Mouse (Mus musculus): ENCODE data around the gene Vmac. TPM values are rescaled to one million over a fixed set of nuclear protein-coding genes. Genes with fewer than 3 reads are reported as not detected.

Gene Vmac
- polyA plus RNA-seq, 1 experiment = 6.5 TPM

DNA sequence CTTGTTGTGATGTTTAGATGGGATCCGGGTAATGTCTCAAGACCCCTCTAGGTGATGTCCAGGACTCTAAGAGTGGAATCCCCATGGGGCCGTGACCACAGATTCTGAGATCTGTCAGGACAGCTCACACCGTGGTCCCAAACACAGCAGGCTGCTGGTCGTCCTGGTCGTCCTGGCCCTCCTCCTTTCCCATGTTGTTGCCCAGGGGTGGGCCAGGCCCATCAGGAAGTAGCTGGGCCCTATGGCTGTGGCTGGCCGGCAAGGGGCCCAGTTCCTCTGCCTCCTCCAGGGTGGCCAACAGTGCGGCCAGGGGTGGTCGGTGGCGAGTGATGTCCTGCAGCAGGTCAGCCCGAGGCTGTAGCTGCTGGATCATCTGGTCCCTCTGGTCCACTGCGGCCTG lies 2.5 kb downstream of the Vmac start:
- no peak overlapping the region for H3K4me3 ChIP-seq
- H3K79me2 ChIP-seq (ENCODE audit: control insufficient read depth, insufficient read depth) = peaks cover 22% of the 10 kb centered on the region
- TF ChIP-seq E2F4 (IDR thresholded peaks at IDR 0.05; ENCODE audit: insufficient read depth) (no peak), CEBPB (IDR thresholded peaks at IDR 0.05; ENCODE audit: insufficient read depth, poor library complexity, severe bottlenecking) (no peak), REST (IDR thresholded peaks at IDR 0.05; ENCODE audit: insufficient read depth, insufficient read length) (no peak), MYOD1 (IDR thresholded peaks at IDR 0.05; ENCODE audit: control insufficient read depth in 1 of 3, insufficient read length in 2 of 3, low read depth in 2 of 3) (no peak), USF1 (IDR thresholded peaks at IDR 0.05; ENCODE audit: low read depth) (no peak), SRF (IDR thresholded peaks at IDR 0.05; ENCODE audit: control insufficient read depth, insufficient read length, low read depth) (no peak), POLR2A (IDR thresholded peaks at IDR 0.05; ENCODE audit: insufficient read length, low read depth) (no peak), POLR2AphosphoS2 (IDR thresholded peaks at IDR 0.05; ENCODE audit: insufficient read length, low read depth) (no peak), MAX (IDR thresholded peaks at IDR 0.05; ENCODE audit: low read depth) (no peak)
- no peaks in the 10 kb centered on the region for H3K27me3 ChIP-seq (ENCODE audit: control insufficient read depth, insufficient read depth, insufficient read length)
- no peak overlapping the region for H3ac ChIP-seq (ENCODE audit: control insufficient read depth, insufficient read length)
- no peak overlapping the region for H3K4me2 ChIP-seq (ENCODE audit: low read depth)
- no peaks in the 10 kb centered on the region for H3K36me3 ChIP-seq (ENCODE audit: control insufficient read depth, insufficient read depth)

DNA sequence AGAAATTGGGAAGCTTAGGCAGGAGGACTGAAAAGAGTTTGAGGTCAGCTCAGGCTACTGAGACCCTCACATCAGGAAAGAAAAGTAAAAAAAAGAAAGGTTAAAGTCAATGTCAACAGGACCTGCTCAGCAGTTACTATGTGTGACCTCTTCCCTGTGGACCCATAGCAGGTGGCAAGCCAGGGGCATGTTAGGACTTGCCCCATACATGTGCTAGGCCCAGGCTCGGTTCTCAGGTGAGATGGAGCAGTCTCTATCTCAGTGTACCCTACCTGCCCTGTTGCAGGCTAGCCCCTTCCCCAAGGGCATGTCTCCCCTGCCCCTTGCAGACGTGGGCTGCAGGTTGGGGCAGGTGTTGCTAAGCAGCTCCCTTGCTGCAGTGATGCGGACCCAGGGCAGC lies 8.1 kb downstream of the Vmac start:
- Histone ChIP-seq H3K79me2 (ENCODE audit: control insufficient read depth, insufficient read depth) (no peaks in the 10 kb centered on the region), H3K27me3 (ENCODE audit: control insufficient read depth, insufficient read depth, insufficient read length) (no peaks in the 10 kb centered on the region), H3K4me2 (ENCODE audit: low read depth) (no peak overlapping the region), H3K4me3 (no peak overlapping the region), H3ac (ENCODE audit: control insufficient read depth, insufficient read length) (no peak overlapping the region), H3K36me3 (ENCODE audit: control insufficient read depth, insufficient read depth) (peaks cover 29% of the 10 kb centered on the region)
- TF ChIP-seq TCF12 (IDR thresholded peaks at IDR 0.05; ENCODE audit: insufficient read depth, poor library complexity, severe bottlenecking) (no peak), REST (IDR thresholded peaks at IDR 0.05; ENCODE audit: insufficient read depth, insufficient read length) (no peak), POLR2A (IDR thresholded peaks at IDR 0.05; ENCODE audit: insufficient read length, low read depth) (no peak), TCF3 (IDR thresholded peaks at IDR 0.05; ENCODE audit: insufficient read length, low read depth) (no peak), USF1 (IDR thresholded peaks at IDR 0.05; ENCODE audit: low read depth) (no peak), MYOD1 (IDR thresholded peaks at IDR 0.05; ENCODE audit: control insufficient read depth in 1 of 3, insufficient read length in 2 of 3, low read depth in 2 of 3) (no peak), E2F4 (IDR thresholded peaks at IDR 0.05; ENCODE audit: insufficient read depth) (no peak), POLR2AphosphoS2 (IDR thresholded peaks at IDR 0.05; ENCODE audit: insufficient read length, low read depth) (no peak), MAX (IDR thresholded peaks at IDR 0.05; ENCODE audit: low read depth) (no peak), CEBPB (IDR thresholded peaks at IDR 0.05; ENCODE audit: insufficient read depth, poor library complexity, severe bottlenecking) (no peak), MYOG (IDR thresholded peaks at IDR 0.05; ENCODE audit: control insufficient read depth in 1 of 3, insufficient read depth in 1 of 3, insufficient read length in 2 of 3, low read depth in 2 of 3) (no peak), SRF (IDR thresholded peaks at IDR 0.05; ENCODE audit: control insufficient read depth, insufficient read length, low read depth) (no peak)

DNA sequence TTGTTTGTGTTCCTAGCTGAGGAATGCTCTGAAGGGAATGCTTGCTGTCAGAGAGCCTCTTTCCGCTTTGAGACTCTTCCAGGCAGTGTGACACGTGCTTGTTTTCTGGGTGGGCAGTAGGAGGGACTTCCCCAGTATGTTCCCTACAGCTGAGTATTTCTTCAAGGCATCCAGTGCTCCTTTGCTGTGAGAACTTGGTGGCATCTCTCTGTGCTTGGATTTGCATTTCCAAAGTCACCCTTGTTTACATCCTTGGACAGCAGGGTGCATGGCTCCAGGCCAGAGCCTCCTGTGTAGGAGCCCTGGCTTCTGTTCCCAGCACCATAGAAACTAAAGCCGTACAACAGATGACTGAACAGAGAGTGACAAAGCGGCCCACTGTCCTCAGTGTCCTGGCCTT lies 9.1 kb downstream of the Vmac start:
- Histone ChIP-seq H3K36me3 (ENCODE audit: control insufficient read depth, insufficient read depth) (peaks cover 35% of the 10 kb centered on the region), H3K4me2 (ENCODE audit: low read depth) (no peak overlapping the region), H3ac (ENCODE audit: control insufficient read depth, insufficient read length) (no peak overlapping the region), H3K79me2 (ENCODE audit: control insufficient read depth, insufficient read depth) (no peaks in the 10 kb centered on the region), H3K27me3 (ENCODE audit: control insufficient read depth, insufficient read depth, insufficient read length) (no peaks in the 10 kb centered on the region), H3K4me3 (no peak overlapping the region)
- TF ChIP-seq MYOD1 (IDR thresholded peaks at IDR 0.05; ENCODE audit: control insufficient read depth in 1 of 3, insufficient read length in 2 of 3, low read depth in 2 of 3) (no peak), SRF (IDR thresholded peaks at IDR 0.05; ENCODE audit: control insufficient read depth, insufficient read length, low read depth) (no peak), USF1 (IDR thresholded peaks at IDR 0.05; ENCODE audit: low read depth) (no peak), TCF3 (IDR thresholded peaks at IDR 0.05; ENCODE audit: insufficient read length, low read depth) (no peak), POLR2AphosphoS2 (IDR thresholded peaks at IDR 0.05; ENCODE audit: insufficient read length, low read depth) (no peak), E2F4 (IDR thresholded peaks at IDR 0.05; ENCODE audit: insufficient read depth) (no peak), MAX (IDR thresholded peaks at IDR 0.05; ENCODE audit: low read depth) (no peak), REST (IDR thresholded peaks at IDR 0.05; ENCODE audit: insufficient read depth, insufficient read length) (no peak), CEBPB (IDR thresholded peaks at IDR 0.05; ENCODE audit: insufficient read depth, poor library complexity, severe bottlenecking) (no peak), TCF12 (IDR thresholded peaks at IDR 0.05; ENCODE audit: insufficient read depth, poor library complexity, severe bottlenecking) (no peak), MYOG (IDR thresholded peaks at IDR 0.05; ENCODE audit: control insufficient read depth in 1 of 3, insufficient read depth in 1 of 3, insufficient read length in 2 of 3, low read depth in 2 of 3) (no peak), POLR2A (IDR thresholded peaks at IDR 0.05; ENCODE audit: insufficient read length, low read depth) (no peak)

- H3K4me2 ChIP-seq (ENCODE audit: low read depth) = no peak overlapping the region
- H3K27me3 ChIP-seq (ENCODE audit: control insufficient read depth, insufficient read depth, insufficient read length) = no peaks in the 10 kb centered on the region
- no peak overlapping the region for H3K4me3 ChIP-seq
- no peaks in the 10 kb centered on the region for H3K79me2 ChIP-seq (ENCODE audit: control insufficient read depth, insufficient read depth)
- H3ac ChIP-seq (ENCODE audit: control insufficient read depth, insufficient read length) = no peak overlapping the region
- H3K36me3 ChIP-seq (ENCODE audit: control insufficient read depth, insufficient read depth) = peaks cover 41% of the 10 kb centered on the region
- TF ChIP-seq POLR2AphosphoS2 (IDR thresholded peaks at IDR 0.05; ENCODE audit: insufficient read length, low read depth) (no peak), MAX (IDR thresholded peaks at IDR 0.05; ENCODE audit: low read depth) (no peak), MYOG (IDR thresholded peaks at IDR 0.05; ENCODE audit: control insufficient read depth in 1 of 3, insufficient read depth in 1 of 3, insufficient read length in 2 of 3, low read depth in 2 of 3) (no peak), TCF12 (IDR thresholded peaks at IDR 0.05; ENCODE audit: insufficient read depth, poor library complexity, severe bottlenecking) (no peak), USF1 (IDR thresholded peaks at IDR 0.05; ENCODE audit: low read depth) (no peak), POLR2A (IDR thresholded peaks at IDR 0.05; ENCODE audit: insufficient read length, low read depth) (no peak), TCF3 (IDR thresholded peaks at IDR 0.05; ENCODE audit: insufficient read length, low read depth) (no peak), E2F4 (IDR thresholded peaks at IDR 0.05; ENCODE audit: insufficient read depth) (no peak), MYOD1 (IDR thresholded peaks at IDR 0.05; ENCODE audit: control insufficient read depth in 1 of 3, insufficient read length in 2 of 3, low read depth in 2 of 3) (no peak), SRF (IDR thresholded peaks at IDR 0.05; ENCODE audit: control insufficient read depth, insufficient read length, low read depth) (no peak), CEBPB (IDR thresholded peaks at IDR 0.05; ENCODE audit: insufficient read depth, poor library complexity, severe bottlenecking) (no peak), REST (IDR thresholded peaks at IDR 0.05; ENCODE audit: insufficient read depth, insufficient read length) (no peak)
These were observed 11.3 kb downstream of the Vmac start for GRCm38 (mm10) chr17:56706515-56706914.
